ENCODE assay signal across 8 mouse cellular contexts in the genomic region with DNA sequence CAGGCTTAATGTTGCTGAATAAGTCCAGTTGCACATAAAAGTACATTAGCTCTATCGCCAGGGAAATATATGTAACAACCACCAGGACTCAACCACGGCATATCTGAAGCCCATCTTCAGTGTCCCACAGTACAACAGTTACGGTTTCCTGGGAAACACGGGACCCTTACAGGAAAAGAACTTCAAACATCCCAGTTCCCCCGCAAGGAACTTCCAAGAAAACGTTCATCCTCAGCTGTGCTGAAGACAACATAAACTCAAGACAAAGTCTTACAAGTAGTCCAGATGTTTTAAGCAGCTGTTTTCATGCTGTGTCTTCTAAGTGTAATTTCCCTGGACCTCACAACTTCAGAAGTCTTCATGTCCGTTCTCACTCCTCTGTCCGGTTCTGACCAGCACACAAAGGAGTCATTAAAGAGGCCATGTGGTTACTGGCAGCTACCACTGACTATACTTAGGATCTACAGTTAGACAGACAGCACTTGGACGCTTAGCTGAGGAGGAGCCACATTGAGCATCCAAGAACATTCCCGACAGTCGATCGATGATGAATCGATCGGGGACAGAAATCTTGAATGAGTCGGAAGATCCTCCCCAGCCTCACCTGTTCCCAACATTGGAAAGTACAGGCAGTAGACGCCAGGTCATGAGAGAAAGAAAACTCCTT. TPM values are rescaled to one million over a fixed set of nuclear protein-coding genes. Genes with fewer than 3 reads are reported as not detected.
DNase-seq lines count a peak whose midpoint lies in the region; ATAC-seq and TF ChIP-seq lines count a peak whose summit lies in the region.

No protein-coding gene starts in this region.

- H3K9me3 ChIP-seq in limb, embryonic 12.5 days = no peaks in the 10 kb centered on the region
- no peaks in the 10 kb centered on the region for H3K9me3 ChIP-seq in neural tube, embryonic 12.5 days

- no peak for ATAC-seq in limb, embryonic 12.5 days (ENCODE audit: insufficient number of reproducible peaks, insufficient read depth, low FRiP score, low TSS enrichment, low read depth)
- peak; percentile 22; the same call in 1 of the 2 replicates for ATAC-seq in neural tube, embryonic 12.5 days (ENCODE audit: low FRiP score, low read depth)

- no peak for TF ChIP-seq POLR2A in liver, adult 2 months (IDR thresholded peaks at IDR 0.05; ENCODE audit: extremely low read depth, insufficient read depth, low read length)
- no peak for TF ChIP-seq POLR2A in brain, embryonic 14.5 days (IDR thresholded peaks at IDR 0.05; ENCODE audit: borderline replicate concordance, extremely low read depth, insufficient read depth, insufficient read length, poor library complexity, severe bottlenecking)

- peak overlapping the region; percentile 81 for H3K4me3 ChIP-seq in liver, adult 2 months (ENCODE audit: insufficient read depth, low read depth, low read length)
- H3K4me3 ChIP-seq in limb, embryonic 12.5 days (replicated peaks) = peak overlapping the region; percentile 92
- H3K4me3 ChIP-seq in neural tube, embryonic 12.5 days = peak overlapping the region; percentile 94

- 11% methylated on average over 16 of the region's 16 CpGs for WGBS in liver, adult 2 months
- WGBS in limb, embryonic 12.5 days = 6% methylated on average over 16 of the region's 16 CpGs
- WGBS in neural tube, embryonic 12.5 days = 5% methylated on average over 16 of the region's 16 CpGs

- no peaks in the 10 kb centered on the region for H3K27me3 ChIP-seq in liver, adult 2 months (ENCODE audit: control insufficient read depth, insufficient read depth, low read length)
- H3K27me3 ChIP-seq in limb, embryonic 12.5 days = no peaks in the 10 kb centered on the region
- H3K27me3 ChIP-seq in neural tube, embryonic 12.5 days (replicated peaks) = no peaks in the 10 kb centered on the region

- H3K79me2 ChIP-seq in liver, adult 2 months (ENCODE audit: control insufficient read depth, insufficient read depth, low read length) = peaks cover 18% of the 10 kb centered on the region

- peaks cover 12% of the 10 kb centered on the region for H3K4me1 ChIP-seq in liver, adult 2 months (ENCODE audit: control insufficient read depth, insufficient read depth, low read length)
- H3K4me1 ChIP-seq in limb, embryonic 12.5 days (replicated peaks) = peaks cover 29% of the 10 kb centered on the region
- peaks cover 20% of the 10 kb centered on the region for H3K4me1 ChIP-seq in neural tube, embryonic 12.5 days

- H3K4me2 ChIP-seq in limb, embryonic 12.5 days = peak overlapping the region; percentile 70
- H3K4me2 ChIP-seq in neural tube, embryonic 12.5 days (replicated peaks) = peak overlapping the region; percentile 80

- peak; percentile 56 for DNase-seq in liver, adult 2 months (ENCODE audit: extremely low read depth, low read depth, low spot score)
- no peak for DNase-seq in liver
- DNase-seq in brain, embryonic 14.5 days (ENCODE audit: low read depth) = peak; percentile 53
- DNase-seq in forelimb bud, embryonic 11.5 days (ENCODE audit: low read depth, low spot score) = peak; percentile 44
- no peak for DNase-seq in ovary, adult 18-20 months (ENCODE audit: low spot score)
- no peak for DNase-seq in gastrocnemius, postnatal 14 days

- H3K36me3 ChIP-seq in liver, adult 2 months (ENCODE audit: control insufficient read depth, insufficient read depth, low read length) = no peaks in the 10 kb centered on the region
- no peaks in the 10 kb centered on the region for H3K36me3 ChIP-seq in limb, embryonic 12.5 days
- H3K36me3 ChIP-seq in neural tube, embryonic 12.5 days = no peaks in the 10 kb centered on the region

- TF ChIP-seq CTCF in liver, adult 2 months (IDR thresholded peaks at IDR 0.05; ENCODE audit: low read depth, low read length) = no peak
- TF ChIP-seq CTCF in brain, embryonic 14.5 days (IDR thresholded peaks at IDR 0.05; ENCODE audit: borderline replicate concordance, extremely low read depth, insufficient read depth, insufficient read length) = no peak

- intact Hi-C loops in gastrocnemius, postnatal 14 days (cut with DNase I; ENCODE audit: low total_unique reads) = no loop called here

- peak overlapping the region; percentile 65; the same call in 1 of the 2 replicates for H3K27ac ChIP-seq in liver, adult 2 months (replicated peaks; ENCODE audit: insufficient read depth, low read depth, low read length)
- peak overlapping the region; percentile 75; the same call in 1 of the 2 replicates for H3K27ac ChIP-seq in limb, embryonic 12.5 days
- H3K27ac ChIP-seq in neural tube, embryonic 12.5 days = no peak overlapping the region

- H3K9ac ChIP-seq in liver, adult 2 months (ENCODE audit: low read depth, low read length) = peak overlapping the region; percentile 95
- H3K9ac ChIP-seq in limb, embryonic 12.5 days (replicated peaks) = peak overlapping the region; percentile 94
- peak overlapping the region; percentile 89 for H3K9ac ChIP-seq in neural tube, embryonic 12.5 days

RNA-seq across cellular contexts. Expression of a gene that starts 0.9 kb away (rescaled TPM):
- total RNA-seq in liver, adult 2 months (2014; rRNA removed) = 3.8 and 4.9 TPM in 2 replicates
- 2.0 and 3.4 TPM in 2 replicates for polyA plus RNA-seq in liver, adult 2 months (2012; rRNA removed)
- 19.6 and 20.5 TPM in 2 replicates for polyA plus RNA-seq in brain, embryonic 14.5 days (2012; rRNA removed)
- polyA plus RNA-seq in limb, embryonic 12.5 days (2016; fragmentation: Nextera tagmentation; extraction: Ambion mirVana) = 18.0 and 19.3 TPM in 2 replicates
- polyA plus RNA-seq in neural tube, embryonic 12.5 days (2016; fragmentation: Nextera tagmentation; extraction: Ambion mirVana) = 19.0 and 22.4 TPM in 2 replicates
- 10 to 100 TPM; 20.1 to 25.2 TPM for total RNA-seq in gastrocnemius, postnatal 14 days (2021)

RNA-seq across cellular contexts. Expression of a gene that starts 0.9 kb away (rescaled TPM):
- 95.8 and 105 TPM in 2 replicates for total RNA-seq in liver, adult 2 months (2014; rRNA removed)
- 20.3 and 24.4 TPM in 2 replicates for polyA plus RNA-seq in liver, adult 2 months (2012; rRNA removed)
- polyA plus RNA-seq in brain, embryonic 14.5 days (2012; rRNA removed) = 21.3 and 29.4 TPM in 2 replicates
- 83.0 and 84.0 TPM in 2 replicates for polyA plus RNA-seq in limb, embryonic 12.5 days (2016; fragmentation: Nextera tagmentation; extraction: Ambion mirVana)
- polyA plus RNA-seq in neural tube, embryonic 12.5 days (2016; fragmentation: Nextera tagmentation; extraction: Ambion mirVana) = 73.8 and 80.6 TPM in 2 replicates
- total RNA-seq in gastrocnemius, postnatal 14 days (2021) = 10 to 100 TPM; 79.4 to 89.0 TPM

RNA-seq across cellular contexts. Expression of a gene that starts 38.5 kb away (rescaled TPM):
- total RNA-seq in liver, adult 2 months (2014; rRNA removed) = 26.2 and 27.0 TPM in 2 replicates
- 26.7 and 30.9 TPM in 2 replicates for polyA plus RNA-seq in liver, adult 2 months (2012; rRNA removed)
- polyA plus RNA-seq in brain, embryonic 14.5 days (2012; rRNA removed) = 36.7 and 43.2 TPM in 2 replicates
- polyA plus RNA-seq in limb, embryonic 12.5 days (2016; fragmentation: Nextera tagmentation; extraction: Ambion mirVana) = 72.5 and 79.4 TPM in 2 replicates
- 47.5 and 49.6 TPM in 2 replicates for polyA plus RNA-seq in neural tube, embryonic 12.5 days (2016; fragmentation: Nextera tagmentation; extraction: Ambion mirVana)
- 10 to 100 TPM; 30.7 to 34.8 TPM for total RNA-seq in gastrocnemius, postnatal 14 days (2021)

RNA-seq across cellular contexts. Expression of a gene that starts 46.9 kb away (rescaled TPM):
- total RNA-seq in liver, adult 2 months (2014; rRNA removed) = 1.7 and 1.9 TPM in 2 replicates
- 2.0 and 3.7 TPM in 2 replicates for polyA plus RNA-seq in liver, adult 2 months (2012; rRNA removed)
- polyA plus RNA-seq in brain, embryonic 14.5 days (2012; rRNA removed) = 14.0 and 18.4 TPM in 2 replicates
- polyA plus RNA-seq in limb, embryonic 12.5 days (2016; fragmentation: Nextera tagmentation; extraction: Ambion mirVana) = 21.1 and 23.8 TPM in 2 replicates
- 19.8 and 25.3 TPM in 2 replicates for polyA plus RNA-seq in neural tube, embryonic 12.5 days (2016; fragmentation: Nextera tagmentation; extraction: Ambion mirVana)
- total RNA-seq in gastrocnemius, postnatal 14 days (2021) = 10 to 100 TPM; 13.2 to 14.0 TPM

Comparison
In these comparisons a context has a peak if more than half of its experiments do, and no peak if none do; other contexts are left out.
1. DNase-seq: peak in liver, adult 2 months (single experiment), brain, embryonic 14.5 days (single experiment) and forelimb bud, embryonic 11.5 days (single experiment); none in liver (single experiment), ovary, adult 18-20 months (single experiment) and gastrocnemius, postnatal 14 days (single experiment).
2. Peak in every context shown above with its lines, with median percentiles within 50 percentile points of each other: H3K4me3 ChIP-seq and H3K9ac ChIP-seq.